Mouse (Mus musculus) Patski (cell line): ENCODE measurements at regions not wholly inside any gene's neighbourhood (a gene's known extent, or its start where the extent isn't known, plus 50 kb on each side); places are given as distances from the start of the nearest gene placed in this dataset.

ENCODE experiments used
- ATAC-seq: fragments of 100-300 bp; one replicate; pipeline ENCODE4 v1.8.0; 2021
- CTCF ChIA-PET: fragments of 350-600 bp; sonication (Branson Sonifier 250); formaldehyde crosslinking; loops from one replicate; lab custom pipeline; 2022; ENCODE audit warnings: inconsistent platforms; lab: Charles Lee
- POLR2A ChIA-PET: fragments of 350-600 bp; sonication (Branson Sonifier 250); formaldehyde crosslinking; loops from one replicate; lab custom pipeline; 2022; ENCODE audit warnings: antibody characterized with exemption, inconsistent platforms; lab: Charles Lee
- DNase-seq: peaks from one replicate; pipeline ENCODE4 v3.0.0-alpha.2; 2011; ENCODE audit warnings: low read depth, low spot score
- H3K27me3 ChIP-seq: fragments of 371-371 bp; one replicate; pipeline ENCODE4 v1.5.1; 2021
- CTCF ChIP-seq: fragments of 100-300 bp; IDR thresholded peaks from one replicate; pipeline ENCODE4 v1.5.1; 2021
- in situ Hi-C: fragments of 300-500 bp; cut with MboI; formaldehyde crosslinking; loops from 3 replicates; pipeline ENCODE4 v1.11.1; 2018; ENCODE audit warnings: low pct_unique_long_range_greater_than_20kb, mixed read lengths

DNA sequence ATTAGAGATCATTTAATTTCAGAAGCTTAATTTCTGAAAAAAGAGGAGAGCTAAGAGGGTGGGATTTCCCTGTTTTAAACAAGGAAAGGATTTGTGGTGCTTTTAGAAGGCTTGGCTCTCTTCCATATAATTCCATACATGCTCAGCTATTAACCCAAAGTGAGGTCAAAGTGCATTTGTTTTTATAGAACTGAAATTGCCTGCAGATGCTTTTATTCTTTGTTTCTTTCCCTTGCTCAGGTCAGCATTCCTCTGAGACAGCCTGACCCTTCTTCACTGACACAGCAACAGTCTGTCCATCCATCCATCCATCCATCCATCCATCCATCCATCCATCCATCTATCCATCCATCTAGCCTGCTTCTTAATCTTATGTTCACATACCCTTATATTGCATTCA, 82.0 kb upstream of the Cdkn2b start:
- POLR2A ChIA-PET, result interaction anchor here (1.1 kb wide), 1 partner anchor 32 kb away, joined by 3 read pairs; no protein-coding TSS in a partner anchor
- no peak for TF ChIP-seq CTCF
- CTCF ChIA-PET, result no interaction called here
- ATAC-seq (no peak), DNase-seq (no peak)
- in situ Hi-C loops, result no loop called here
- no peaks in the 10 kb centered on the region for H3K27me3 ChIP-seq

DNA sequence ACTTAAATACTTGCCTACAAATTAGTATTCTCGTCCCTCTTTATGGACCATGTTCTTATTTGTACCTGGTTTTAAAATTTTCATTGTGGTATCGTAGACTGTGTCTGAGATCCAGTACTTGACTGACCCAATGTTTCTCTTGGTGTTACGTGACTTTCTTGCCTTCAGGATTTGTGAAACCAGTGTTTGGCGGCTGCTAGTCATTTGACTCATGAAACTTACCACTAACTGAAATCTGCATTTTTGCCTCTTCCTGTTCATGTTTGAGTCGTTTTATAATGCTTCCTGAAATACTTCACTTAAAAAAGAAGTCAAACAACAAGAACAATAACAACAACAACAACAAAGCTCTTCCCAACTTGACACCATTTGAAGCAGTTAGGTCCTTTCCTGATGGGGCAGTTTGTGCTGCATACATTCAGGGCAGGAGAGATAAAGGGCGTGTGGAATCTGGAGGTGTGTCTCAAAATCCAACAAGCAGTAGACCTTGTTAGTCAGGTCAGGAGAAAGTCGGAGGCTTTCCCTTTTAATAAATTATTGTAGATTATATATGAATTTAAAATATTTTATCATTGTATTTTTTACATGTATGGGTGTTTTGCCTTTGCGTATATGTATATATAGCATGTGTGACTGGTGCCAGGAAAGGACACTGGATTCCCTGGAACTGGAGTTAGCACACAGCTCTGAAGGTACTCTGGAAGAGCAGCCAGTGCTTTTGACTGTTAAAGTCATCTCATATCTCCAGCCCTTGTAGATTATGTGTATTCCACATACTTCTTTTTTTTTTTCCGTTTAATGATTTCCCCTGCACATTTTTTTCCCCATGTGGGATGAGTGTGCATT, 80.8 kb upstream of the Cdkn2b start:
- DNase-seq (no peak), ATAC-seq (no peak)
- POLR2A ChIA-PET, result no interaction called here
- in situ Hi-C loops, result no loop called here
- H3K27me3 ChIP-seq, result no peaks in the 10 kb centered on the region
- TF ChIP-seq CTCF, result no peak
- CTCF ChIA-PET, result no interaction called here

DNA sequence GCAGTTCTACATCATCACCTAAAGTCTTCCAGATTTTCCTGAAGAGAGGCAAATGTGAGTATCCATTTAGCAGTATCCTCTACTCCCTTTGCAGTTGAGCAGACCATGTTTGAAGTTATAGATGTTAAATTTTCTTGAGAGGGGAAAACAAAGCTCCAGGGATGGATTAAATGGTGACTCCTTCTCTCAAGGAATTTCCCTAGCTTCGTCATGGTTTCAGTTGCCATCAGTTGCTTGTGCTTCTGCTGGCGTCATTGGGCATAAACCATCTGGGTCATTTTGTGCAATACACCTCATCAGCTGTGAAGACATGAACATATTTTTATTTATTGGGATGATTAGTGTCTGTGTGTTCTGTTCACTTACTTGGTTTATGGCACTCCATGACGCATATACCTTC, 72.7 kb upstream of the Cdkn2b start:
- in situ Hi-C loops, result no loop called here
- CTCF ChIA-PET, result no interaction called here
- no peak for TF ChIP-seq CTCF
- ATAC-seq, result no peak
- no peaks in the 10 kb centered on the region for H3K27me3 ChIP-seq
- POLR2A ChIA-PET, result no interaction called here
- DNase-seq, result no peak

DNA sequence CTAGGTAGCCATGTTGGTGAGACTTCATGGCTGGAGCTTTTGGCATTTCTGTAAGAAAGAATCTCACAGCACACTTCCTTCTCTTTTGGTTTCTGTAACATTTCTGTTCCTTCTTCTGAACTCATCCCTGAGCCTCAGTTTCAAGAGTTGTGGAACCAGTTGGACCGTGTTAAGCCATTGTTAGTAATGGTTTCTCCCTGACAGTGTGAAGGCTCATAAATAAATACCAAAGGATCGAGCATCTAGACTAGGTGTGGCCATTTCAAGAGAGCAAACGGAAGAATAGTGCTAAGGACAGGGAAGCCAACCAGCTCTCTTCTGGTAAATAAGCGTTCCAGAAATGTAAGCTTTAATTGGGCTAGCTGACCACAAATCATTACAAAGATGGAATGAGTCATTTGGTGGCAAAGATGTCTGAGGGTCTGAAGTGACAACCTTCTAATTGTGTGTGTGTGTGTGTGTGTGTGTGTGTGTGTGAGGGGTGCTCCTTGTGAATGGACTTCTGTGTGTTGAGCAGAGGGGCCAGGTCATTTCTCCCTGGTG, 71.7 kb upstream of the Cdkn2b start:
- no peak for TF ChIP-seq CTCF
- in situ Hi-C loops, result no loop called here
- ChIA-PET CTCF (interaction anchor here (1.6 kb wide), 1 partner anchor 58 kb away, joined by 3 read pairs; no protein-coding TSS in a partner anchor), POLR2A (interaction anchor here (0.6 kb wide), 1 partner anchor 75 kb away, joined by 5 read pairs; no protein-coding TSS in a partner anchor)
- no peak for ATAC-seq
- H3K27me3 ChIP-seq, result no peaks in the 10 kb centered on the region
- no peak for DNase-seq

DNA sequence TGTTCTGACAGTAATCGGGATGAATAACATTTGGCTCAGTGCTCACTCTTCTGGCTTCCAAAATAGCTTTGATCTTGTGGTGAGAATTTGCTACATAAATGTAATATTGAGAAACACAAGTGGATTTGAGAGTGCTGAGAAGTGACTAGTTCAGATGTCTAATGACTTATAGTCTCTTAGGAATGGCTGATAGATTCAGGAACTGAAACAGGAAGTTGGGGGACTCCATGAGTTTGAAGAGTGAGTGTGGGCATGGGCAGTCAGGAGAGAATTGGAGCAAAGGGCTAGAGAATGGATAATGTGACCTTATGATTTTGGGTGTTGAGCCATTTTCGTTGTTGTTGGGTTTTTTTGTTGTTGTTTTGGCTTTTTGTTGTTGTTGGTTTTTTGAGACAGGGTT, 70.9 kb upstream of the Cdkn2b start:
- CTCF ChIA-PET, result interaction anchor here (1.6 kb wide), 1 partner anchor 58 kb away, joined by 3 read pairs; no protein-coding TSS in a partner anchor
- no peak for ATAC-seq
- in situ Hi-C loops, result no loop called here
- no peak for DNase-seq
- POLR2A ChIA-PET, result interaction anchor here (1.1 kb wide), 1 partner anchor 41 kb away, joined by 3 read pairs; no protein-coding TSS in a partner anchor
- H3K27me3 ChIP-seq, result no peaks in the 10 kb centered on the region
- no peak for TF ChIP-seq CTCF

DNA sequence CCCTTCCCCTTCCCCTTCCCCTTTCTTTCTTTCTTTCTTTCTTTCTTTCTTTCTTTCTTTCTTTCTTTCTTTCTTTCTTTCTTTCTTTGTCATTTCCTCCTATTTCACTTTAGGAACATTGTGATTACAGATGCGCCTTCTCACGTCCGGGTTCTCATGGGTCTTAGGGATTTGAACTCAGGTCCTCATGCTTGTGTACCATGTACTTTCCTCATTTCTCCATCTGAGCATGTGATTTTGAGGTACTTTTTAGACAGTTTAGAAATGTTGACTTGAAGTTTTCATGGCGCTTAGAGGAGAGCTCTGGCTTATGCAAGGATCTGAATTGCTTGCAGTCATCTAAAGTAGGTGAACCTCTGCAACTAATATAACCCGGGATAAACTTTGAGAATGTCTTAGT, 70.2 kb upstream of the Cdkn2b start:
- no peak for TF ChIP-seq CTCF
- ChIA-PET CTCF (no interaction called here), POLR2A (interaction anchor here (0.5 to 1.1 kb wide), 2 partner anchors 42 to 64 kb away, joined by 3 to 4 read pairs; no protein-coding TSS in a partner anchor)
- ATAC-seq (no peak), DNase-seq (no peak)
- in situ Hi-C loops, result no loop called here
- no peaks in the 10 kb centered on the region for H3K27me3 ChIP-seq

DNA sequence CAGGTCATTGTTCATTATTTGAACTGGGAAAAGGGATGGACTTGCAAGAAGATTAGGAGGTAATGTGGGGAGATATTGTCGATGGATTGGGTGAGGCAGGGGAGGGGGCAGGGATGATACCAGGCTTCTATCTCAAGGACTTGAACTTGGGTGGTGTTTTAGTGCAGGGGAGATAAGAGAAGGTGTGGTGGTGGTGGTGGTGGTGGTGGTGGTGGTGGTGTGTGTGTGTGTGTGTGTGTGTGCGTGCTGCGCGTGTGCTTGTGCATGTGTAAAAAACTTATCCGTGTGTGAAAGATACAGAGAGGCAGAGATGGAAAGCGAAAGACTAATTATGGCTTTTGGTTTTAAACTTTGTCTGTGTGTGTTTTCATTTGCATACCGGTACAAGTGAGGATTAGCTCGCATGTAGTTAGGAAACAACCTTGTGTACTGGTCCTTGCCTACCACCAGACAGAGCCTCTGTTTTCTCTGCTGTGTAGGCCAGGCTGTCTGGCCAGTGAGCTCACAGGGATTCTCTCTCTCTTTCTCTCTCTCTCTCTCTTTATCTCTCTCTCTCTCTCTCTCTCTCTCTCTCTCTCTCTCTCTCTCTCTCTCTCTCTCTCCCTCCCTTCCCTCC, 69.6 kb upstream of the Cdkn2b start:
- no peak for TF ChIP-seq CTCF
- POLR2A ChIA-PET, result interaction anchor here (0.5 to 1.1 kb wide), 2 partner anchors 43 to 65 kb away, joined by 3 to 4 read pairs; no protein-coding TSS in a partner anchor
- no peaks in the 10 kb centered on the region for H3K27me3 ChIP-seq
- CTCF ChIA-PET, result no interaction called here
- ATAC-seq (no peak), DNase-seq (no peak)
- in situ Hi-C loops, result no loop called here

DNA sequence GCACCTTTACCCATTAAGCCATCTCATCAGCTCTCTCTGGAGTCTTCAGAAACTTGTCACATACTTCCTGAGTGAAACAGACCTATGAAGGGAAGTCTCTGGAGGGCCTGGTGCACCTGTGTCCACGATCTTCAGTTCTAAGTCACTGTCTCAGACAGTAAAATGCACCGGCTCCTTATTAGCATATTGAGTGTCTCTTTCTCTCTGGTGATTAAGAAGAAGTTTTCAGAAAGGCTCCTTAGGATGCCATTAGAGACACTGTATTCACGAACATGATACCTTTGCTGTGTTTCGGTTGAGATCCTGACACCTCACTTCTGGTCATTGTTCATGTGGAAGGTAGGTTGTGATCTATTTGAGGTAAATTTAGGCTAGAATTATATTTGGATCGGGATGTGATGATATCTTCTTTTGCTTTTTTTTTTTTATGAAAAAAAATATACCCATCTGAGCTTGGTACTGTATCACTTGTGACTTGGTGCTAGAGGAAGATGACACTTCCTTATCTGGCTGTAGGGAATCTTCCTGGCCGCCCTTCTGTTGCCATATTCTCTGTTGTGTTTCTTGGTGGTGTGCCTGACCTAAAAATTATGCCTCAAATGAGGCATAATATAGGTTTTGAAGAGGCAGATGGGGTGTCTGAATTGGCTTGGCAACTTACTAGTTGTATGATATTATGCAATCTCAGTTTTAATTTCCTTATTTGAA, 68.9 kb upstream of the Cdkn2b start:
- no peak for TF ChIP-seq CTCF
- ATAC-seq (no peak), DNase-seq (no peak)
- ChIA-PET CTCF (no interaction called here), POLR2A (no interaction called here)
- in situ Hi-C loops, result no loop called here
- H3K27me3 ChIP-seq, result no peaks in the 10 kb centered on the region

DNA sequence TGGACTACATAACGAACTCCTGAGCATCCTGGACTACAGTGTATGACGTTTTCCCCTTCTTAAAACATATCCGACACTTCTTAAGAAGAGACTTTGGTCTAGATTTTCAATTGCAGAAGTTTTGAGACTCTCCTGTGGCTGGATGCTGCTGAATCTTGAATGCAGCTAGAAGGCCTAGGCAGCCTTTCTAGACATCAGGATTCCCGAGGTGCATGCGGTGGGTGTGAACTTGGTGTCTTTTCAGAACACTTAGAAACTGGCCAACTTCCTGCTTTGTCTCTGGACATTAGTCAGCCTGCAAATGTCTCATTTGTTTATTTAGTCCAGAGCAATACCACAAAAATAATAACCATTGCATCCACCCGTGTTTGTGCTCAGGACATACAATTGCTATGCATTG, 61.8 kb upstream of the Cdkn2b start:
- ATAC-seq (no peak), DNase-seq (no peak)
- POLR2A ChIA-PET, result no interaction called here
- no peak for TF ChIP-seq CTCF
- CTCF ChIA-PET, result no interaction called here
- in situ Hi-C loops, result loop anchor here (25.0 kb wide), 1 partner anchor 140 kb away; no protein-coding TSS in a partner anchor
- no peaks in the 10 kb centered on the region for H3K27me3 ChIP-seq

DNA sequence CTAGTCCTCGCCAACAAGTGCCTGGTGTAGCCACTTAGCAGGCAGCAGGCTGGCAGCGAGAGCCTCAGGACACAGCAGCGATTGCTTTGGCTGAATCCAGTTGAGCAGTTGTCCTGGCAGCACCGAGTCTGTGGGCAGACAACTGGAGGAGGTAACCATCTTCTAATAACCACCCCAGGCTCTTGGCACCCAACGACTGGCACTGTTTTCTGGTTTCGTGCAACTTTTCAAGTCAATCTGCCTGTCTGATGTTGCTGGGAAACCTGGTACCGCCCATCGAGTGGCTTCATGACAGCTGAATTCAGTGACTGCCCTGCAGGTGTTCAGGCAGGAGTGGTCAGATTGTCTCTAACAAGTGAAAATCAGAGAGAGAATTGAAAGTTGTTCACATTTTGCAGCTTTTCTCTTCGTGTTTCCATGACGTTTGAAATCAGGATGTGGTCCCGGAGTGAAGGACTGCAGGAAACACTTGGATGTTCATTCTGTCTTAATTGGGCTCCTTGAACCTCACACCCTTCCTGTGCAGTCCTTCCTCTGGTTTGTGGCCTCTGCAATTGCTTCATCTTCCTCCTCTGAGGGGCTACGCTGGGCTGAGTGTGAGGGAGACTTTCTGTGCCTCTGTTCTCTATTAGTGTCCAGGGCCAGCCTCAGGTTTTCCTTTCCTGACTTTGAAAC, 58.1 kb upstream of the Cdkn2b start:
- ATAC-seq, result no peak

More for the DNA sequence above, 58.1 kb upstream of the Cdkn2b start:
- in situ Hi-C loops, result loop anchor here (25.0 kb wide), 1 partner anchor 143 kb away; no protein-coding TSS in a partner anchor
- ChIA-PET POLR2A (no interaction called here), CTCF (no interaction called here)
- TF ChIP-seq CTCF, result no peak
- no peaks in the 10 kb centered on the region for H3K27me3 ChIP-seq
- DNase-seq, result no peak
